Mouse (Mus musculus) liver, embryonic 16.5 days (tissue): ENCODE results near the gene Mef2d. TPM values are rescaled to one million over a fixed set of nuclear protein-coding genes. Genes with fewer than 3 reads are reported as not detected.
A peak's percentile ranks its signal among the peaks of the same experiment; 100 is the strongest.

Source experiments
- ATAC-seq: fragments of 200-750 bp; cut with Nextera tagmentation; 2 replicates; pipeline ENCODE4 v1.8.0; 2017; ENCODE audit warnings: low read depth, mild to moderate bottlenecking, moderate number of reproducible peaks, moderate library complexity
- H3K27ac ChIP-seq: fragments of 300-500 bp; sonication (generic); 2 replicates; pipeline ENCODE4 v1.5.1; 2014; ENCODE audit warnings: mild to moderate bottlenecking, low read length
- H3K27me3 ChIP-seq: fragments of 300-500 bp; sonication (generic); 2 replicates; pipeline ENCODE4 v1.6.1; 2014; ENCODE audit warnings: low read depth, low read length, mixed read lengths; ENCODE audit not compliant: control insufficient read depth, insufficient read depth
- H3K36me3 ChIP-seq: fragments of 300-500 bp; sonication (generic); 2 replicates; pipeline ENCODE4 v1.6.1; 2014; ENCODE audit warnings: mild to moderate bottlenecking; ENCODE audit not compliant: control insufficient read depth, insufficient read depth
- H3K4me1 ChIP-seq: fragments of 300-500 bp; sonication (generic); 2 replicates; pipeline ENCODE4 v1.6.1; 2014; ENCODE audit warnings: low read depth, low read length, mixed read lengths; ENCODE audit not compliant: control insufficient read depth
- H3K4me2 ChIP-seq: fragments of 300-500 bp; sonication (generic); 2 replicates; pipeline ENCODE4 v1.6.1; 2014; ENCODE audit warnings: low read depth, low read length, mixed read lengths
- H3K4me3 ChIP-seq: fragments of 300-500 bp; sonication (generic); 2 replicates; pipeline ENCODE4 v1.5.1; 2014; ENCODE audit warnings: low read depth, mild to moderate bottlenecking, low read length
- H3K9ac ChIP-seq: fragments of 300-500 bp; sonication (generic); 2 replicates; pipeline ENCODE4 v1.6.1; 2014; ENCODE audit warnings: low read depth, low read length
- H3K9me3 ChIP-seq: fragments of 300-500 bp; sonication (generic); replicated peaks from 2 replicates; pipeline ENCODE4 v1.6.1; 2016; ENCODE audit warnings: low read length; ENCODE audit not compliant: control insufficient read depth
- WGBS: fragments of 180-500 bp; shearing (Covaris S2); extraction: QIAGEN DNeasy Blood & Tissue Kit; methylation state at CpG from one replicate; pipeline ENCODE4 v1.1.7; 2014; ENCODE audit not compliant: insufficient replicate concordance; 5-methylcytosine and 5-hydroxymethylcytosine counted together
- polyA plus RNA-seq: library from polyadenylated mRNA; unstranded; fragments of >200 nt; fragmentation: Nextera tagmentation; extraction: Ambion mirVana; gene quantifications from 2 replicates; pipeline ENCODE4 v1.2.1, GENCODE M21; 2015

Mef2d gene
- polyA plus RNA-seq, 1 experiment from 2014 or later, result 7.9 TPM

DNA sequence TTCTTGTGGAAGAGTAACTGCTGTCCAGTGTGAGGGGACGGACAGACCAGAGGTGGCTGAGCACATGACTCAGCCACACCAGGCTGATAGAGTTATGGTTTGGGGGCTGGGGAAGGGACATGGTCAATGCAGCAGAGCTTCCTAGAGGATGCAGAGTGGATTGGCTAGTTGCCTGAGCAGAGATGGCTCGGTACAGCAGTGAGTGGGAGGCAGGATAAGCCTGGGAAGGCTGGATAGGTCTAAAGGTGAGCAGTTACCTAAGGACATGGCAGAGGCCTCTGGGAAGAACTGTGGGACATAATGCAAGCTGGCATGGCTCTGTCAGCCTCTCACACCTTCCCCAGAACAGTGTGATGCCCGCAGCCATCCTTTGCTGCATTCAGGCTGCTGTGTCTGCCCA, 21.7 kb downstream of the Mef2d start:
- Histone ChIP-seq H3K9ac (no peak overlapping the region), H3K4me1 (no peaks in the 10 kb centered on the region), H3K27me3 (no peaks in the 10 kb centered on the region), H3K9me3 (no peaks in the 10 kb centered on the region), H3K4me3 (no peak overlapping the region), H3K36me3 (peaks cover 42% of the 10 kb centered on the region), H3K4me2 (no peak overlapping the region), H3K27ac (no peak overlapping the region)
- ATAC-seq, result no peak
- 68% methylated on average over 3 of the region's 3 CpGs for WGBS

DNA sequence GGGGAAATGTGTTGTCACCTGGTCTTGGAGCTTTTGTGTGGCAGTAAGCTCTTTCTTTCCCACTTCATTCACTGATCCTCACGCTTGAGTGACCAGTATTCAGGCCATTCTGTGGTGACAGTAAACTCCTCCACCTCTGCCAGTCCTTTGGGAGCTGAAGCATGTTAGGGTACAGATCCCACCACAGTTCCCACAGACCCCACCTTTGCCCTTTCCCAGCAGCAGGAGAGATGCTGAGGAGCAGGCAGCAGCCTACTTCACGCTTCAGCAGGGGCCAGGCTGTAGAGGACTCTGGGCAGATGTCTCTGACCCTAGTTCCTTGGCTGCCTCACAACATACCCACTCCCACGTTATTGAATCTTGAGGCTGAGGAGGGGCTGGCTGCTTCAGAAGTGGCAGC, 22.1 kb downstream of the Mef2d start:
- 75% methylated on average over 3 of the region's 3 CpGs for WGBS
- no peak overlapping the region for H3K4me2 ChIP-seq
- no peaks in the 10 kb centered on the region for H3K4me1 ChIP-seq
- H3K27me3 ChIP-seq, result no peaks in the 10 kb centered on the region
- no peak overlapping the region for H3K27ac ChIP-seq
- no peak for ATAC-seq
- no peaks in the 10 kb centered on the region for H3K9me3 ChIP-seq
- peaks cover 44% of the 10 kb centered on the region for H3K36me3 ChIP-seq
- H3K9ac ChIP-seq, result no peak overlapping the region
- H3K4me3 ChIP-seq, result no peak overlapping the region

DNA sequence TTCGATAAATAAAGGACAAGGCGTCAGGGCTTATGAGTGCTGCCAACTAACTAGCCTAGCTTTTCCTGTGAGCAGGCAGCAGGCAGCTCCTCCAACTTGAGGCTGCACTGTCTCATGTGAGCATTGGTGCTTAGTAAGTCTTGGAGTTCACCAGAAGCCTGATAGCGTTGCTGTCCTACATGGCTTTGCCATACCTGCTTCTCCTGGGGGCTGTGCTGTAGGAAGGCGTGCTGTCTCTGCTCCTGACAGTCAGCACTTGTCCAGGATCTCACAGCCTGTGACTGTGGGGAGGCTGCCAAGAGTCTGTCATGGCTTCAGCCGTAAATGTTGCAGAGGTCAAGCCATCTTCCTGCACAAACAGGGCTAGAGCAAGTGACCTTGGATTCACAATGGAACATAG, 23.9 kb downstream of the Mef2d start:
- peaks cover 32% of the 10 kb centered on the region for H3K36me3 ChIP-seq
- no peaks in the 10 kb centered on the region for H3K9me3 ChIP-seq
- WGBS, result 72% methylated on average over 5 of the region's 5 CpGs
- H3K4me3 ChIP-seq, result no peak overlapping the region
- 0 out of 2 replicates have a peak overlapping the region, but pooled peaks have one; percentile 9 for H3K27ac ChIP-seq
- H3K9ac ChIP-seq, result no peak overlapping the region
- ATAC-seq, result peak; percentile 53
- H3K4me2 ChIP-seq, result no peak overlapping the region
- no peaks in the 10 kb centered on the region for H3K27me3 ChIP-seq
- no peaks in the 10 kb centered on the region for H3K4me1 ChIP-seq

DNA sequence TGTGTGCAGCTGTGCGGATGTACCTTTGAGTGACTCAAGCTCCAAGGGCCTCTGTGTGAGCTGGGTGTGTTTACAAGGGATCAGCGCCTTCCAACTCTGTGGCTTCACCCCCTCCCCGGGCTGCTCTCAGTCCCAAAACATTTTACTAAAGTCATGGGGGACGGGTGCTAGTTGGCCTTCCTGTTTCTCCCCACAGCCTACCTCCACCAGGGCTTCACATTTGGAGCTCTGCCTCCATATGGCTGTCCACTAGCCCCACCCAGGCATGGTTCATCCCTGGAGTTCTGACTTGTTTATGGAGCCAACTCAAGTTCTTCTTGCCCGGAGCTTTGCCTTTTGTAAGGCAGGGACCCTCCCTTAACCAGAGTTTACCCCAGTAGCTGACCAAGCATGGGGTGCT, 28.2 kb downstream of the Mef2d start:
- Histone ChIP-seq H3K36me3 (peaks cover 20% of the 10 kb centered on the region), H3K9me3 (no peaks in the 10 kb centered on the region), H3K9ac (no peak overlapping the region), H3K27me3 (no peaks in the 10 kb centered on the region), H3K4me3 (no peak overlapping the region), H3K4me1 (no peaks in the 10 kb centered on the region; the same call in 1 of the 2 replicates), H3K27ac (no peak overlapping the region), H3K4me2 (no peak overlapping the region)
- ATAC-seq, result no peak
- WGBS, result 75% methylated on average over 5 of the region's 5 CpGs

DNA sequence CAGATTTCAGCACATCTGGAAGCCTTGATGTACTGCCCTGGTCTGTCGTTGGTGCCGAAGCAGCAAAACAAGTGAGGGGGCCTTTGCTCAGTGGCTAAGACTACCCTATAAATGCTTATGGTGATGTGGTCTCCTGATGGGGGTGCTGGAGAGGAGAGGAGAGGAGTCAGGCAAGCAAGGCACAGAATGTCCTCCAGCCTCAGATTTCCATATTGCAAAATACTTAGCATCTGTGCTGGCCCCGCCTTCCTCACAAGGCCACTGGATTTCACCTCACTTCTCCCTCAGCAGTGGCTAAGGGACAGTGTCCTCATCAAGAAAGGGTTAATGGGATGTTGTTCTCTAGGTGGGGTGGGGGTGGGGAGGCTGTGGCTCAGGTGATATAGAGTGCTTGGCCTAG, 30.3 kb downstream of the Mef2d start:
- Histone ChIP-seq H3K4me3 (no peak overlapping the region), H3K9ac (no peak overlapping the region), H3K27ac (no peak overlapping the region), H3K27me3 (no peaks in the 10 kb centered on the region), H3K4me2 (no peak overlapping the region), H3K36me3 (peaks cover 14% of the 10 kb centered on the region), H3K4me1 (peaks cover 7% of the 10 kb centered on the region), H3K9me3 (no peaks in the 10 kb centered on the region)
- 74% methylated on average over 3 of the region's 3 CpGs for WGBS
- ATAC-seq, result no peak

DNA sequence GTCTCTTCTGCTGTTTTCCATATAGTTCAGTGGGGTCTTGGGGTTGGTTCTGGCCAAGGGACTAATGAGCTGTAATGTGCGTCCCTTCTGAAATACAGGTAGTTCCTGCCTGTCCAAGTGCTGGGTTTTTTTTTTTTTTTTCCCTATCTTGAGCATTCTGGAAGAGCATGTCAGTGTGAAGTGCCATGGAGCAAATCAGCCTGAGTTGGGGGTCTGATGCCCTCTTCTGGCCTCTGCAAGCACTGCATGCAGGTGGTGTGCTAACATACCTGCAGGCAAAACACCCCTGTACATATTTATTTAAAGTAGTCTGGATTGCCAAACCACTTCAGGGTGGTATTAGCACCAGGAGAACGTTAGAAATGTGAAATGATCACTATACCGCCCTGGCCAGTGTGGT, 31.2 kb downstream of the Mef2d start:
- Histone ChIP-seq H3K36me3 (peaks cover 7% of the 10 kb centered on the region), H3K4me2 (no peak overlapping the region), H3K9ac (no peak overlapping the region), H3K4me1 (peaks cover 7% of the 10 kb centered on the region), H3K4me3 (no peak overlapping the region), H3K27ac (no peak overlapping the region), H3K27me3 (no peaks in the 10 kb centered on the region), H3K9me3 (no peaks in the 10 kb centered on the region)
- 49% methylated on average over 3 of the region's 3 CpGs for WGBS
- no peak for ATAC-seq

DNA sequence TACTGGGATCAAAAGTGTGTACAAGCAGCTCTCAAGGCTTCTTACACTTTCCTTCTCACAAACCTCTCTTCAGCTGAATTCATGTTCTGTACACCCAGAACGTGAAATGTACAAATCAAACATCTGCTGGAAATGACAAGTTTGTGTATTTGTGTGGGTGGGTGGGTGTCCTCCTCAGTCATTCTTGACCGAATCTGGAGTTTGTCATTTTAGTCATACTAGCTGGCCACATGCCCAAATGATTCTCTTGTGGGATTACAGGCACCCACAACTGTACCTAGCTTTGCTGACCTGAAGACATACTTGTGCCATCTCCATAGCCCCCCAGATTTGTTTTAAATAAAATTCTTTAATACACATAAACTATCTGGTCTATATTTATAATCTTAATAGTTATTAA, 32.7 kb downstream of the Mef2d start:
- Histone ChIP-seq H3K27me3 (no peaks in the 10 kb centered on the region), H3K9ac (no peak overlapping the region), H3K4me1 (peaks cover 7% of the 10 kb centered on the region), H3K36me3 (no peaks in the 10 kb centered on the region; the same call in 1 of the 2 replicates), H3K27ac (no peak overlapping the region), H3K9me3 (no peaks in the 10 kb centered on the region), H3K4me2 (no peak overlapping the region), H3K4me3 (no peak overlapping the region)
- 61% methylated on average over 2 of the region's 2 CpGs for WGBS
- no peak for ATAC-seq

DNA sequence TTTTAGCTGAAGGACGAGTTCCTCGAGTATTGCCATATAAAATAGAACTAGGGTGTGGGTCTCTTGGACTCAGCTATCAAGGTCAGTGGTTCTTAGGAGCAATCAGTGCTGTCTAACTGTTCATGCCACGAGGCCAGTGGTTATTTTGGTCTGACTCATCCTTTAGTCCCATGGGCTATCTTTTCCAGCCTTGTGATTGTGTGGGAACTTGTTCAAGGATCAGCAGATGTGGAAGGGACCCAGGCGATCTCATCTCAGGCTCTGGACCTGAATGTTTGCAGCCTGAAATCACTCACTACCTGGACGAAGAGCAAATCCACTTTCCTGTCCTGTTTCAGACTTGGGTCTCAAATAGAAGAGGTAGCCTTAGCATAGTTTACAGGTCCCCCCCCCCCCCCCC, 34.9 kb downstream of the Mef2d start:
- ATAC-seq, result no peak
- H3K27me3 ChIP-seq, result no peaks in the 10 kb centered on the region
- peaks cover 7% of the 10 kb centered on the region for H3K4me1 ChIP-seq
- peak overlapping the region; percentile 80 for H3K4me3 ChIP-seq
- H3K9ac ChIP-seq, result peak overlapping the region; percentile 81
- H3K36me3 ChIP-seq, result no peaks in the 10 kb centered on the region; the same call in 1 of the 2 replicates
- H3K27ac ChIP-seq, result peak overlapping the region; percentile 92
- 43% methylated on average over 5 of the region's 5 CpGs for WGBS
- peak overlapping the region; percentile 69 for H3K4me2 ChIP-seq
- H3K9me3 ChIP-seq, result no peaks in the 10 kb centered on the region

DNA sequence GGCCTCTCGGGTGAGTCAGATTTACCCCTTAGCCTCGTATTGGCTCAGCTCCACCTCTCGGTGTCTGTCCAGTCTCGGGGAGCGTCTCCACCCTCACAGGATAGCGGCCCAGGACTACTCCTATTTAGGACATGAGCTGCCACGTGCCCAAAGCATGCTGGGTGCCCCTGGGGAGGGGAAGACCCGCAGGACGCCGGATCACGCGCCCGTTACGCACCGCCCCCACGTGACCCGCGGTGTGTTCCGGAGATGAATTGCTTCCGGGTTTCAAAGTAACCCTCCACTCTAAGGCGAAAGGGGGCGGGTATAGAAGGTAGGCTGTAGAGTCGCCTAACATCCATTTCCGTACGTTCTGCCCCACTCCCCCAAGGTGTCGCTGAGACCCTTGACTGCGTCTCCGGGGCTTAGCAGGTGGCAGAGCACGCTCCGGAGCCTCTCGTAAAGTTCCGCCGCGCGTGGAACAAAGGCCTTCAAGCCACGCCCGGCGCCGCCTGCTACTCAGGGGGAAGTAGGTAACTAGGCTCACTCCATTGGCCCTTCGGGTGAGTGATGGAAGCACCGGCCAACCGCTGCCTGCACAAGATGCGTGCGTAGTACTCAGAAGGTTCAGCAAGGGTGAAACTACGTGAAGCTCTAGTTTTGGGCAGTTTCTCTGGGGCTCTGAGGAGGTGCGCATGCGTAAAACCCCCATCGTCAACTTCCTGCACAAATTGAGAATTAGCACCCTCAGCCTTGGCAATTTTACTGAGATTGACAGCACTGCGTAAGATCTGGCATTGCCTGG, 35.6 kb downstream of the Mef2d start:
- Histone ChIP-seq H3K9me3 (no peaks in the 10 kb centered on the region), H3K4me3 (peak overlapping the region; percentile 80), H3K9ac (peak overlapping the region; percentile 81), H3K27me3 (no peaks in the 10 kb centered on the region), H3K4me2 (peak overlapping the region; percentile 69), H3K36me3 (no peaks in the 10 kb centered on the region; the same call in 1 of the 2 replicates), H3K4me1 (peaks cover 7% of the 10 kb centered on the region), H3K27ac (peak overlapping the region; percentile 92)
- peak; percentile 99 for ATAC-seq
- under 1% methylated on average over 49 of the region's 49 CpGs for WGBS
